Mouse (Mus musculus): Measurements from ENCODE around the gene Acly. TPM values are rescaled to one million over a fixed set of nuclear protein-coding genes. Genes with fewer than 3 reads are reported as not detected.

The Acly gene
- polyA plus RNA-seq, 1 experiment from 2014 or later, result 320 TPM

GRCm38 (mm10) chr11:100524987-100525630 lies 2.7 kb downstream of the Acly start:
- Histone ChIP-seq H3K9me3 (no peaks in the 10 kb centered on the region), H3K4me1 (peaks cover 36% of the 10 kb centered on the region), H3K9ac (peak overlapping the region; percentile 93; the same call in 1 of the 2 replicates), H3K4me2 (peak overlapping the region; percentile 89), H3K36me3 (replicated peaks) (peaks cover 45% of the 10 kb centered on the region), H3K4me3 (replicated peaks) (peak overlapping the region; percentile 83), H3K27me3 (no peaks in the 10 kb centered on the region), H3K27ac (no peak overlapping the region)
- no peak for ATAC-seq (ENCODE audit: low FRiP score)
- 64% methylated on average over 11 of the region's 11 CpGs for WGBS

- H3K27ac ChIP-seq, result no peak overlapping the region
- H3K4me3 ChIP-seq (replicated peaks), result no peak overlapping the region
- no peaks in the 10 kb centered on the region for H3K9me3 ChIP-seq
- no peak overlapping the region for H3K4me2 ChIP-seq
- H3K9ac ChIP-seq, result no peak overlapping the region
- peaks cover 52% of the 10 kb centered on the region for H3K36me3 ChIP-seq (replicated peaks)
- 90% methylated on average over 5 of the region's 5 CpGs for WGBS
- ATAC-seq (ENCODE audit: low FRiP score), result no peak
- H3K27me3 ChIP-seq, result no peaks in the 10 kb centered on the region
- H3K4me1 ChIP-seq, result peaks cover 36% of the 10 kb centered on the region
These were observed 3.4 kb downstream of the Acly start for GRCm38 (mm10) chr11:100524358-100524757.

GRCm38 (mm10) chr11:100520838-100521237 lies 7.0 kb downstream of the Acly start:
- Histone ChIP-seq H3K4me1 (peaks cover 21% of the 10 kb centered on the region), H3K9ac (no peak overlapping the region), H3K27me3 (no peaks in the 10 kb centered on the region), H3K4me3 (replicated peaks) (no peak overlapping the region), H3K9me3 (no peaks in the 10 kb centered on the region), H3K4me2 (no peak overlapping the region), H3K36me3 (replicated peaks) (peaks cover 87% of the 10 kb centered on the region), H3K27ac (no peak overlapping the region)
- 88% methylated on average over 15 of the region's 15 CpGs for WGBS
- ATAC-seq (ENCODE audit: low FRiP score), result no peak

GRCm38 (mm10) chr11:100519188-100519587 lies 8.6 kb downstream of the Acly start:
- Histone ChIP-seq H3K9me3 (no peaks in the 10 kb centered on the region), H3K9ac (no peak overlapping the region), H3K4me1 (peaks cover 4% of the 10 kb centered on the region), H3K27me3 (no peaks in the 10 kb centered on the region), H3K4me2 (no peak overlapping the region), H3K4me3 (replicated peaks) (no peak overlapping the region), H3K27ac (no peak overlapping the region), H3K36me3 (replicated peaks) (peaks cover 100% of the 10 kb centered on the region)
- WGBS, result 87% methylated on average over 7 of the region's 7 CpGs
- no peak for ATAC-seq (ENCODE audit: low FRiP score)

GRCm38 (mm10) chr11:100518188-100518591 lies 9.6 kb downstream of the Acly start:
- WGBS, result 76% methylated on average over 5 of the region's 5 CpGs
- 0 out of 2 replicates have a peak overlapping the region, but pooled peaks have one; percentile 31 for H3K27ac ChIP-seq
- H3K9me3 ChIP-seq, result no peaks in the 10 kb centered on the region
- H3K4me2 ChIP-seq, result no peak overlapping the region
- H3K4me3 ChIP-seq (replicated peaks), result no peak overlapping the region
- no peak overlapping the region for H3K9ac ChIP-seq
- H3K4me1 ChIP-seq, result no peaks in the 10 kb centered on the region; the same call in 1 of the 2 replicates
- H3K36me3 ChIP-seq (replicated peaks), result peaks cover 100% of the 10 kb centered on the region
- no peaks in the 10 kb centered on the region for H3K27me3 ChIP-seq
- no peak for ATAC-seq (ENCODE audit: low FRiP score)

GRCm38 (mm10) chr11:100516291-100516690 lies 11.5 kb downstream of the Acly start:
- no peaks in the 10 kb centered on the region for H3K27me3 ChIP-seq
- H3K4me3 ChIP-seq (replicated peaks), result no peak overlapping the region
- H3K36me3 ChIP-seq (replicated peaks), result peaks cover 99% of the 10 kb centered on the region
- ATAC-seq (ENCODE audit: low FRiP score), result no peak
- H3K9me3 ChIP-seq, result no peaks in the 10 kb centered on the region
- H3K4me2 ChIP-seq, result no peak overlapping the region
- no peaks in the 10 kb centered on the region; the same call in 1 of the 2 replicates for H3K4me1 ChIP-seq
- WGBS, result 83% methylated on average over 9 of the region's 9 CpGs
- H3K9ac ChIP-seq, result no peak overlapping the region
- H3K27ac ChIP-seq, result no peak overlapping the region

GRCm38 (mm10) chr11:100515789-100516188 lies 12.0 kb downstream of the Acly start:
- H3K4me2 ChIP-seq, result no peak overlapping the region
- no peaks in the 10 kb centered on the region for H3K27me3 ChIP-seq
- ATAC-seq (ENCODE audit: low FRiP score), result no peak
- 92% methylated on average over 9 of the region's 9 CpGs for WGBS
- H3K9me3 ChIP-seq, result no peaks in the 10 kb centered on the region
- H3K36me3 ChIP-seq (replicated peaks), result peaks cover 99% of the 10 kb centered on the region
- H3K27ac ChIP-seq, result no peak overlapping the region
- no peak overlapping the region for H3K4me3 ChIP-seq (replicated peaks)
- H3K9ac ChIP-seq, result no peak overlapping the region
- H3K4me1 ChIP-seq, result no peaks in the 10 kb centered on the region; the same call in 1 of the 2 replicates

- Histone ChIP-seq H3K27ac (no peak overlapping the region), H3K4me1 (no peaks in the 10 kb centered on the region; the same call in 1 of the 2 replicates), H3K4me3 (replicated peaks) (no peak overlapping the region), H3K9ac (no peak overlapping the region), H3K4me2 (no peak overlapping the region), H3K27me3 (no peaks in the 10 kb centered on the region), H3K36me3 (replicated peaks) (peaks cover 97% of the 10 kb centered on the region), H3K9me3 (no peaks in the 10 kb centered on the region)
- ATAC-seq (ENCODE audit: low FRiP score), result no peak
- WGBS, result 94% methylated on average over 9 of the region's 9 CpGs
These were observed 12.7 kb downstream of the Acly start for GRCm38 (mm10) chr11:100515061-100515460.

- 90% methylated on average over 10 of the region's 10 CpGs for WGBS
These were observed 14.1 kb downstream of the Acly start for GRCm38 (mm10) chr11:100513716-100514115.

GRCm38 (mm10) chr11:100512384-100512783 lies 15.4 kb downstream of the Acly start:
- no peaks in the 10 kb centered on the region for H3K27me3 ChIP-seq
- no peak overlapping the region for H3K27ac ChIP-seq
- 94% methylated on average over 1 of the region's 1 CpGs for WGBS
- no peak overlapping the region for H3K4me3 ChIP-seq (replicated peaks)
- H3K4me2 ChIP-seq, result no peak overlapping the region
- no peaks in the 10 kb centered on the region for H3K4me1 ChIP-seq
- no peaks in the 10 kb centered on the region for H3K9me3 ChIP-seq
- no peak for ATAC-seq (ENCODE audit: low FRiP score)
- H3K9ac ChIP-seq, result no peak overlapping the region
- peaks cover 96% of the 10 kb centered on the region for H3K36me3 ChIP-seq (replicated peaks)

More at GRCm38 (mm10) chr11:100513716-100514115, 14.1 kb downstream of the Acly start:
- Histone ChIP-seq H3K4me3 (replicated peaks) (no peak overlapping the region), H3K27ac (no peak overlapping the region), H3K9me3 (no peaks in the 10 kb centered on the region), H3K27me3 (no peaks in the 10 kb centered on the region), H3K4me2 (no peak overlapping the region), H3K36me3 (replicated peaks) (peaks cover 97% of the 10 kb centered on the region), H3K9ac (no peak overlapping the region), H3K4me1 (no peaks in the 10 kb centered on the region; the same call in 1 of the 2 replicates)
- ATAC-seq (ENCODE audit: low FRiP score), result no peak

GRCm38 (mm10) chr11:100510556-100510955 lies 17.2 kb downstream of the Acly start:
- H3K36me3 ChIP-seq (replicated peaks), result peaks cover 95% of the 10 kb centered on the region

GRCm38 (mm10) chr11:100505997-100506396 lies 21.8 kb downstream of the Acly start:
- Histone ChIP-seq H3K36me3 (replicated peaks) (peaks cover 97% of the 10 kb centered on the region), H3K27me3 (no peaks in the 10 kb centered on the region), H3K27ac (no peak overlapping the region), H3K4me2 (no peak overlapping the region), H3K4me3 (replicated peaks) (no peak overlapping the region), H3K4me1 (peaks cover 9% of the 10 kb centered on the region), H3K9me3 (no peaks in the 10 kb centered on the region), H3K9ac (no peak overlapping the region)
- WGBS, result 92% methylated on average over 8 of the region's 8 CpGs
- ATAC-seq (ENCODE audit: low FRiP score), result no peak

More at GRCm38 (mm10) chr11:100510556-100510955, 17.2 kb downstream of the Acly start:
- Histone ChIP-seq H3K4me1 (no peaks in the 10 kb centered on the region), H3K27ac (no peak overlapping the region), H3K4me3 (replicated peaks) (no peak overlapping the region), H3K4me2 (no peak overlapping the region), H3K9me3 (no peaks in the 10 kb centered on the region), H3K27me3 (no peaks in the 10 kb centered on the region), H3K9ac (no peak overlapping the region)
- 98% methylated on average over 2 of the region's 2 CpGs for WGBS
- ATAC-seq (ENCODE audit: low FRiP score), result no peak

Measured in forebrain, embryonic 12.5 days (tissue).